Mouse (Mus musculus): Measurements from ENCODE around the gene Casz1. TPM values are rescaled to one million over a fixed set of nuclear protein-coding genes. Genes with fewer than 3 reads are reported as not detected.

Gene Casz1
- polyA plus RNA-seq, 1 experiment from 2014 or later: 9.4 TPM

DNA sequence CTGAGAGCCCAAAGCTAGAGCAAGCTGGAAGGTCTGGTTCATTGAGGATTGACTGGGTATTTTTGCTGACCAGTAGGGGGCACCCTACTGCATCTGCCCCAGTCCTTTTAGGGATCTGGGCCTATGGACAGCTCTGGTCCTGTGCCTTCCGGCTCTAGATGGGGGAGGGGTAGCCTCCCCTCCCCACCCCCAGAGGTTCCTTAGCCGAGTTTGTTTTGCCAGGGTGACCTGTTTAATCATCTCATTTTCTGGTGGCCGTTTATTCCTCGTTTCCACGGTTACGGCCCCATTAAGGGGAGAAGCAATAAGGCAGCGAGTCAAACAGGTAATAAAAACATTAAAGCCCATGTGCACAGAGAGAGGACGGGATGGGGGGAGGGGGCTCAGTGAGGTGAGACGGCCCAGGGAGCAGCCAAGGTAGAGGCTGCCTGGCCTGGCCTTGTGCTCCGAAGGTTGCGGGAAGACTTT is 104.0 kb downstream of the Casz1 start:
- 44% methylated on average over 11 of the region's 11 CpGs for WGBS
- H3K9ac ChIP-seq (ENCODE audit: low read length): no peak overlapping the region

DNA sequence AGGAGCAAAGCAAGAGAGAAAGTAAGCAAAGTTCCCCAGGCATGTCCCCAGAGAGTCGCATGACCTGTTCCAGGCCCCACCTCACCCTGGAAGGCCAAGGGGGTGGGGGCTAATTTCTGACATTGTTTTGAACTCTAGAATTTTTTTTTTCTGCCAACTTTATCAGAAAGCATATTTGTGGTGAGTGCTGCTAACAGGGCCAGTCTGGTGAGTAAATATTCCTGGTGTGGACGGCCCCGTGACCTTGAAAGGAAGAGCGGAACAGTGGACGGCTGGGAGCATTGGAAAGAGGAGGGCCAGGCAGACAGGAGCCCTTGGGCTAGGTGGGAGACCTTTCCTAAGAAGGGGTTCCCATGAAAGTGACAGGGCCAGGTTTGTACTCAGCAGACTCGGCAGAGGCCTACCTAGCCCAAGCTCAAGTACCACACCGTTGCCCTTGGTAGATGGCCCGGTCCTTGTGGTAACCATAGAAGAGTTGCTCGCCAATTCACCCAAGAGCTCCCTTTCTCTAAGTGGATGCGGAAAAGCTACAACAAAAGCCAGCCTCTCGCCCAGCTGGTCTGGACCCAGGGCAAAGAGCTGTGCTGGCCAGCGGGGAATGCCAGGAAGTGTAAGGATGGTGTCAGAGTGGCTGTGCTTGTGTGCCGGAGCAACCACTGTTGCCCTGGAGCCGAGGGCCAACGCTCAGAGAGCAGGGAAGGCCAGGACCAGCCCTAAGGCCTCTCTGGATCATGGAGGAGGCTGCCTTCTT is 104.7 kb downstream of the Casz1 start:
- peak overlapping the region; percentile 63 for H3K27ac ChIP-seq (replicated peaks)
- DNase-seq (ENCODE audit: low spot score) (peak; percentile 76), ATAC-seq (ENCODE audit: low FRiP score, low TSS enrichment) (peak; percentile 67)
- no peaks in the 10 kb centered on the region for H3K9me3 ChIP-seq (ENCODE audit: control insufficient read depth, low read length)
- H3K27me3 ChIP-seq (ENCODE audit: control insufficient read depth, insufficient read depth, low read length): no peaks in the 10 kb centered on the region
- WGBS: 75% methylated on average over 15 of the region's 15 CpGs
- H3K9ac ChIP-seq (ENCODE audit: low read length): no peak overlapping the region
- H3K4me2 ChIP-seq (replicated peaks; ENCODE audit: low read depth): no peak overlapping the region
- TF ChIP-seq CTCF (IDR thresholded peaks at IDR 0.05; ENCODE audit: low read depth) (no peak), EP300 (optimal IDR thresholded peaks at IDR 0.05) (no peak)
- no peak overlapping the region for H3K4me3 ChIP-seq (ENCODE audit: low read depth, low read length)
- peaks cover 13% of the 10 kb centered on the region for H3K4me1 ChIP-seq (replicated peaks; ENCODE audit: control insufficient read depth, insufficient read depth)
- no peaks in the 10 kb centered on the region for H3K36me3 ChIP-seq (ENCODE audit: control insufficient read depth, insufficient read depth, low read length)

More for the DNA sequence above, 104.0 kb downstream of the Casz1 start:
- no peak for DNase-seq (ENCODE audit: low spot score)
- Histone ChIP-seq H3K4me2 (replicated peaks; ENCODE audit: low read depth) (no peak overlapping the region), H3K4me1 (replicated peaks; ENCODE audit: control insufficient read depth, insufficient read depth) (peaks cover 16% of the 10 kb centered on the region), H3K27me3 (ENCODE audit: control insufficient read depth, insufficient read depth, low read length) (no peaks in the 10 kb centered on the region), H3K27ac (replicated peaks) (peak overlapping the region; percentile 65), H3K4me3 (ENCODE audit: low read depth, low read length) (no peak overlapping the region), H3K9me3 (ENCODE audit: control insufficient read depth, low read length) (no peaks in the 10 kb centered on the region), H3K36me3 (ENCODE audit: control insufficient read depth, insufficient read depth, low read length) (no peaks in the 10 kb centered on the region)
- TF ChIP-seq EP300 (optimal IDR thresholded peaks at IDR 0.05): no peak
- TF ChIP-seq CTCF (IDR thresholded peaks at IDR 0.05; ENCODE audit: low read depth): peak; percentile 73
- ATAC-seq (ENCODE audit: low FRiP score, low TSS enrichment): no peak

DNA sequence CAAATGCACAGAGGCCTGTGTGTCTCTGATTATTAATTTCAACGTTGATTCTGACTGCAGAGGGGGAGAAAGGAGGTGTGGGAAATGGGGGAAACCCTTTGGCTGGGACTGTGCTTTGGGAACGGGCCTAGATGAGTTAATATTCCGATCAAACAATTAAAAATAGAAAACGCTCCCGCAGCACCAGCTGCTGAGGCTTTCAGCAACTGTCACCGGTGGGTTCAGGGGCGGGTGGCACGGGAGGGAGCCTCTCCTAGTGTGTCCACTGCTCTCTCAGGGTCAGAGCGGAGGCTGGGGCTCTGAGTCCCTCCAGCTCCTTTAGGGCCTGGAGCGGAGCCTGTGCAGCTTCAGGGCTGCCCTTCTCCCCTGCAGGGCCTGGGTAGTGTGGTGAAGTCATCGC is 105.3 kb downstream of the Casz1 start:
- H3K9ac ChIP-seq (ENCODE audit: low read length): no peak overlapping the region
- no peak overlapping the region for H3K4me3 ChIP-seq (ENCODE audit: low read depth, low read length)
- peak overlapping the region; percentile 63; the same call in 1 of the 2 replicates for H3K27ac ChIP-seq (replicated peaks)
- TF ChIP-seq EP300 (optimal IDR thresholded peaks at IDR 0.05) (no peak), CTCF (IDR thresholded peaks at IDR 0.05; ENCODE audit: low read depth) (no peak)
- H3K4me1 ChIP-seq (replicated peaks; ENCODE audit: control insufficient read depth, insufficient read depth): peaks cover 12% of the 10 kb centered on the region
- no peaks in the 10 kb centered on the region for H3K9me3 ChIP-seq (ENCODE audit: control insufficient read depth, low read length)
- 75% methylated on average over 11 of the region's 11 CpGs for WGBS
- DNase-seq (ENCODE audit: low spot score) (no peak), ATAC-seq (ENCODE audit: low FRiP score, low TSS enrichment) (no peak)
- no peak overlapping the region for H3K4me2 ChIP-seq (replicated peaks; ENCODE audit: low read depth)
- no peaks in the 10 kb centered on the region for H3K36me3 ChIP-seq (ENCODE audit: control insufficient read depth, insufficient read depth, low read length)
- H3K27me3 ChIP-seq (ENCODE audit: control insufficient read depth, insufficient read depth, low read length): no peaks in the 10 kb centered on the region

DNA sequence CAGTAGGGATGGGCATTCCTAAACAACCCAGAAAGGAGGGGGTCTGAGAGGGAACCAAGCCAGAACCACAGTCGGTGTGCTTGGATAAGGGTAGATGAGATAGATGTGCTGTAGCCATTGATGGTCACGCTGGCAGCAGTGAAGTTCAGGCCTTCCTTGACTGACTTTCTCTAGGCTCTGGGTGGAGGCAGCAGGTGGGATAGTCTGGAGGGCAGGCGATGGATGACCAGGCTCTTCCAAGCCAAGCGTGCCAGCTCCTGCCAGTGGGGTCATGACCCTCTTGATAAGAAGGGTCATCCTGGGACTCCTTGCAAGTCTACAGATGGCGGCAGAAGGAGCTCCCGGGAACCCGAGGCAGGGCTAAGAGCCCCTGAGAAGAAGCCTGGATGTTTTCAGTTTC is 107.9 kb downstream of the Casz1 start:
- no peak overlapping the region for H3K27ac ChIP-seq (replicated peaks)
- no peak overlapping the region for H3K4me3 ChIP-seq (ENCODE audit: low read depth, low read length)
- H3K27me3 ChIP-seq (ENCODE audit: control insufficient read depth, insufficient read depth, low read length): no peaks in the 10 kb centered on the region
- ATAC-seq (ENCODE audit: low FRiP score, low TSS enrichment) (no peak), DNase-seq (ENCODE audit: low spot score) (no peak)
- no peaks in the 10 kb centered on the region for H3K9me3 ChIP-seq (ENCODE audit: control insufficient read depth, low read length)
- no peaks in the 10 kb centered on the region for H3K36me3 ChIP-seq (ENCODE audit: control insufficient read depth, insufficient read depth, low read length)
- WGBS: 51% methylated on average over 7 of the region's 7 CpGs
- TF ChIP-seq CTCF (IDR thresholded peaks at IDR 0.05; ENCODE audit: low read depth): no peak
- no peak overlapping the region for H3K9ac ChIP-seq (ENCODE audit: low read length)
- H3K4me2 ChIP-seq (replicated peaks; ENCODE audit: low read depth): no peak overlapping the region
- peaks cover 9% of the 10 kb centered on the region for H3K4me1 ChIP-seq (replicated peaks; ENCODE audit: control insufficient read depth, insufficient read depth)

DNA sequence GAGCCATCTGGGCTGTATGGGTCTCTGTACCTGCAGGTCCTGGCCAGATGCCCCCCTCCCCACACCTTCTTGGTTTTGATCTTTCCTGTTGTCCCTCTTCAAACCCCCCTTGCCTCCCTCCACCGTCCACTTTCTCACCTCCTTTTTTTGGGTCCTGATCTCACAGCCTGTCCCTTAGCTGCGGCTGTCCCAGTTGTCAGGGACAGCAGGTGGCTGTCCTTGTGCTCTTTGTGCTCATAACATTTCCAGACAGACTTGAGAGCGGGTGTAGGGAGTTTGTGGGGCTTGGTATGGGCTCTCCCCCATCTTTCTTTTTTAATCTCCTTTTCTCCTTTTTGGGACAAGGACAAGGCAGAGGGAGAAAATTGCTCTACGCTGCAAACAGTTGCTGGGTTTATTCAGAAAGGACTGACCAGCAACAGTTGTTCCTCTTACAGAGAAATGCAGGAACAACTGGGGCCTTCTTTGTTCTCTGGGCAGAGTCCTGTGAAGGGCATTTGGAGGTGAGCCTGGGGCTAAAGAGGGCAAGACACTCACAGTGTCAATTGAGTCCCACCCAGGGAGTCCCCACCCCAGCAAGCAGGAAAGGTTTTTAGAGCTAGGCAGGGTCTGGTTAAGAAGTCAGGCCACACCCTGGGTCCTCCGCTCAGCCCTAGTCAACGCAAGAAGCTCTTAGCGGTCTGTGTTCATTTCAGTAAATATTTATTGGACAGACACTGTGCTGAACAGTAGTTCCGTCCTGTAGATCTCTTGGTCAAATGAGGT is 108.8 kb downstream of the Casz1 start:
- 40% methylated on average over 8 of the region's 8 CpGs for WGBS
- TF ChIP-seq CTCF (IDR thresholded peaks at IDR 0.05; ENCODE audit: low read depth): no peak
- TF ChIP-seq EP300 (optimal IDR thresholded peaks at IDR 0.05): no peak
- H3K27ac ChIP-seq (replicated peaks): no peak overlapping the region
- H3K9me3 ChIP-seq (ENCODE audit: control insufficient read depth, low read length): no peaks in the 10 kb centered on the region
- DNase-seq (ENCODE audit: low spot score): no peak
- H3K9ac ChIP-seq (ENCODE audit: low read length): no peak overlapping the region
- no peaks in the 10 kb centered on the region for H3K36me3 ChIP-seq (ENCODE audit: control insufficient read depth, insufficient read depth, low read length)
- H3K4me1 ChIP-seq (replicated peaks; ENCODE audit: control insufficient read depth, insufficient read depth): peaks cover 9% of the 10 kb centered on the region
- ATAC-seq (ENCODE audit: low FRiP score, low TSS enrichment): no peak
- H3K4me2 ChIP-seq (replicated peaks; ENCODE audit: low read depth): no peak overlapping the region
- H3K4me3 ChIP-seq (ENCODE audit: low read depth, low read length): no peak overlapping the region
- H3K27me3 ChIP-seq (ENCODE audit: control insufficient read depth, insufficient read depth, low read length): no peaks in the 10 kb centered on the region
